Mouse (Mus musculus): Measurements from ENCODE around the gene Snrk.
"Not testable (repeated sequence)": the region's sequence is repeated elsewhere in the genome, so short reads cannot be mapped to it uniquely, and the experiment has no call there.

Snrk gene

GRCm38 (mm10) chr9:122143219-122143618 is 26.2 kb downstream of the Snrk start:
- DNase-seq (ENCODE audit: low read depth) = no peak

DNA sequence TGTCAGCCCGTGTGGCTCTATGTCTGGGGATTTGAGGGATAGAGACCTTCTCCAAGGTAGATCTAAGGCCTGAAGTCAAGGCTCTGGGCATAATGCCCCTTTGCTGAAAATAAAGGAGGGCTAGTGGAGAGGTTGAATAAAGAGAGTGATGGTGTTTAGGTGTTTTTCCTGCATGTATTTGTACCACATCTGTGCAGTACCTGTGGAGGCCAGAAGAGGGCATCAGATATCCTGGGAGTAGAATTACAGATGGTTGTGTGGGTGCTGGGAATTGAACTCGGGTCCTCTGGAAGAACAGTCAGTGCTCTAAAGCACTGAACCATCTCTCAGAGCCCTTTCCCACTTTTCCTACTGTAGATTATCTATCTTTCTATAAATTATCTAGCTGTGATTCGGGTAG is 27.7 kb downstream of the Snrk start:
- no peak for DNase-seq (ENCODE audit: low read depth)

DNA sequence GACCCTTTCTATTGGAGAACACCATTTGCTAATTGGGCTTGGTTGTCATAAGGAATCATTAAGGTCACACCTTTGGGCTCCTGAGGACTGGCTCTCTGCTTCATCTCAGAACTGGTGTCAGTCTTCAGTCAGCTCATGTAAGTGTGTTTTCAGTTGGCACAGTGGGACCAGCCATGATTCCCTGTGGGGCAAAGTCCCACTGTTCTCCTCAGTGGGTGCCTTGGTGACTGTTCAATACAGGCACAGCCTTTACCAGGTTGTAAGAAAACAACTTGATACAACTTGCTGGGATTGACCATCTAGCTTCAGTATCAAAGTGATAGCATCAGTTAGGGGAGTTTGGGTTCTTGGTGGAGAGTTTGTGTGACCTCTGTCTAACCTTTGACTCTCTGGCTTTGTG is 28.6 kb downstream of the Snrk start:
- DNase-seq (ENCODE audit: low read depth) = no peak

DNA sequence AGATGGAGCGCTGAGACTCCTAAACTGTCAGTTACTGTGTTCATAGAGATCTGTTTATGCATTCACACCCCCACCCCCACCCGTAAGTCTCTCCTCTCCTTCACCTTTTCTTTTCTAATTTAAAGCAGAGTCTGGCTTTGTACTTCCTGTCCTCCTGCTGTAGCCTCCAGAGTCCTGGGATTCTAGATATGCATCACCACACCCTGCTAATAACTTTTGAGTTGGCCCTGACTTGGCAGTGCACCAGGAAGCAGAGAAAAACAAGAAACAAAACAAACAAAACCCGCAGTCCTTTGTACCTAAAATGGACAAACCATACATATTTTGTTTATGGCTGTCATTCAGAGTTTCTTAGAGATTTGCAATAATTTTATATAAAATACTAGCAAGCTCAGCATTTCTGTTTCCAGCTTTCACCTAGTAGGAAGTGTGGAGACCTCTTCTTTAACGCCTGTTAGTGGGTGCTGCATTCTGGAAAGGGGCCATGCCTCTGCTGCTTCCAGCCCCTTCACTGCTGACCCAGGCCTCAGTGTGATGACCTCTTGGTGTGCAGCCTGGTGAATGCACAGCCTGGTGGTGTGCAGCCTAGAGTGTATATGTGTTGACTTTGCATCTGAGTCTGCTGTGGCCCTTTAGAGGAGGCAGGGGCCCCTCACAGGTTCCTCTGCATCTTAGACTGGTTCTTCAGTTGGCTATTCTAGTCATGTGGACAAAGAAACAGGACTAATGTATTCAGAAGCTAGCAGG is 29.2 kb downstream of the Snrk start:
- DNase-seq (ENCODE audit: low read depth) = no peak

DNA sequence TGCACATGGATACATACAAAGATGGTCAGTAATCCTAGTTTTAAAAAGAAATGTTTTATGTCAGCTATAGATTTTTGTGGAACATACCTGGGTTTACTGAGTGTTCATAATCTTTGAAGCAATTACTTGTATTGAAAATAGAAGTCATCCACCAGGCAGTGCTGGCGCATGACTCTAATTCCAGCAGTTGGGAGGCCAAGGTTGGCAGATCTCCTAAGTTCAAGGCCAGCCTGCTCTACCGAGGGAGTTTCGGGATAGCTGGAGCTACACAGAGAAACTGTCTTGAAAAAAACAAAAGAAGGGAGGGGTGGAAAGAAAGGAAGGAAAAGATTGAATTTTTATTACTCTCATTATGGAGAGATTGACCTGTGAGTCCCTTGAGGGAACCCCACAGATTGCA is 31.3 kb downstream of the Snrk start:
- no peak for DNase-seq (ENCODE audit: low read depth)

DNA sequence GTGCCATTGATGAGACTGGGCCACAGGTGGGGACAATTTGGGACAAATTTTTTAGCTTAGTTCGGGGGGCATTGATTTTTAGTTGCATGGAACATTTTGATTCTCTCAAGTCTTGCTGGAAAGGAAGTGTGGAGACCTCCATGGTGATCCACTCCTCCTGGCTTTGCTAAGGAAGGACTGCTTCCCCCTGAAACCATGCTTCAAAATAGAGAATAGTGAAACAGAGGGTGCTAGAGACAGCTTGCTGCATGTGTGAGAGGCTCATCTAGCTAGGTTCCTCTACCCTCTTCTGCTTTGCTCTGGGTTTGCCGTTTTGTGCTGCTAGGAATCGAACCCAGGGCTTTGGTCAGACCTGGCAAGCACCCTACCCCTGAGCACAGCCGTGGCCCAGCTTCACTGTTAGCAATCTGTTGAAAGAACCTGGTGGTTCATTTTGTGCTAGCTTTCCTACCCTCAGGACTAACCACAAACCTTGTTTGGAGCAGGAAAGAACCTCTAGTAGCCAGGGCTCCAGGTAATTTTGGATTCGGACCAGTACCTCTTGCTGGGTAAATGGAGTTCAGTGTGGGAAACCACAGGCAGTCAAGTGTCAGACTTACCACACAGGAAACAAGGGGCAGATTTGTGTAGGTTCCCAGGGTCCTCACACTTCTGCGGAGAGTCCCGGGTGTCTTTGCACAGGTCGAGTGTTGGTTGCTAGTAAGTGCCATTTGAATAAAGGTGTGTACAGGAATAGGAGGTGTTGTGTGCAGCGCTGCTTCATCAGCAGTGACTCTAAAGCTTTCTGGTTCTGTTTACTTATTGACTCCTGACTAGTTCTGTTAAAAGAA is 33.1 kb downstream of the Snrk start:
- DNase-seq (ENCODE audit: low read depth) = no peak

GRCm38 (mm10) chr9:122152063-122152462 is 35.0 kb downstream of the Snrk start:
- peak; percentile 25 for DNase-seq (ENCODE audit: low read depth)

GRCm38 (mm10) chr9:122152501-122152900 is 35.4 kb downstream of the Snrk start:
- no peak for DNase-seq (ENCODE audit: low read depth)

DNA sequence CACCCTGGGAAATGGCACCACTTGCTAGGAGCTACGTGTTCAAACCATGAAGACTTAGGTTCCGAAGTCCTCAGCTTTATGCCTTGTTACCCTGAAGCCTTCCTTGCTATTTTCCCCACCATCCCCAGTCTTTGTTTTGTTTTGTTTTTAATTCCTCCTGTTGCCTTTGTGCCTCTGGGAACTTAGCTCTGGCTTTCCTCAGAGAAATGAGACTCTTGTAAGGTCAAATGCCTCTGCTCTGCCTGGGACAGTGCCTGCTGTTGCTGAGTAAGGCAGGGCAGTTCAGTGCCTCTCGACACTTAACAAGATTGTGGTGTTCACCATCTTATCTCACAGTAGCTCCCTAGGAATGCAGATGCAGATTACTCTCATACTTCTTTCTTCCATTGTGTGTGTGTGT is 36.4 kb downstream of the Snrk start:
- DNase-seq (ENCODE audit: low read depth) = no peak

GRCm38 (mm10) chr9:122155193-122155592 is 38.1 kb downstream of the Snrk start:
- no peak for DNase-seq (ENCODE audit: low read depth)

- DNase-seq (ENCODE audit: low read depth) = no peak
Measured at GRCm38 (mm10) chr9:122156389-122157078, 39.5 kb downstream of the Snrk start.

- no peak for DNase-seq (ENCODE audit: low read depth)
Measured at GRCm38 (mm10) chr9:122157079-122157441, 40.0 kb downstream of the Snrk start.

DNA sequence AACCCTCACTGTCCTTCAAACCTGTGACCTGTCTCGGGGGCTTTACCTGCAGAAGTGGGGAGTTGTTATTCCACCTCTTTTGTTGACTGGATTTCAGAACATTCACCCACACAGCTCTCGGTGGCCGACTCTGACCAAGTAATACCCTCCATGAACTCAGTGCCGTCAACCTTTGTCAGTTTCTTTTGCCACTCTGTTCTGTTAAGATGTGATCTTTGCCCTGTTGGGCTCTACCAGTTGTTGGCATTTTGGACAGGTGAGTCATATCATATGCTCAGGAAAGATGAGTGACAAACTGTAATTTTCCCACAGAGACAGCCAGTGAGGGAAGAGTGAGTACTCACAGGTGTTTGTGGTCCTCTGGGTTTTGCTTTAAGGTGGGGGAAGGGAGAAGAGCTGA is 47.5 kb downstream of the Snrk start:
- DNase-seq (ENCODE audit: low read depth) = no peak

DNA sequence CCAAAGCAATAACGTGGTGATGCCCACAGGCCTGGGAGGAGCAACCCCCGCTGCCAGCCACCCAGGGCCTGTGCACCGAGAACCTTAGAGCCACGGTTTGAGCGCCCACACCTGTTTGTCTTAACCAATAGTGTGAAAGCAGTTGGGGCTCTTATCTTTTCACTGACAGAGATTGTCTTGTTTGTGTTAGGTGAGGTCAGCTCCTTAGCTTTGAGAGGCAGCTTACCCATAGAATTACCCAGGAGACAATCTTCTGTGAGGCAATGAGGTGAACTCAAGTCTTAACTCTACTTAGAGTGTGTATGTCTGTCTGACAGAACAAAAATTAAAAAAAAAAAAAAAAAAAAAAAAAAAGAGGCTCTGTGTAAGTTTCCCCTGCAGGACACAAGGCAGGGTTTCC is 50.7 kb downstream of the Snrk start:
- not testable (repeated sequence) for DNase-seq (ENCODE audit: low read depth)

DNA sequence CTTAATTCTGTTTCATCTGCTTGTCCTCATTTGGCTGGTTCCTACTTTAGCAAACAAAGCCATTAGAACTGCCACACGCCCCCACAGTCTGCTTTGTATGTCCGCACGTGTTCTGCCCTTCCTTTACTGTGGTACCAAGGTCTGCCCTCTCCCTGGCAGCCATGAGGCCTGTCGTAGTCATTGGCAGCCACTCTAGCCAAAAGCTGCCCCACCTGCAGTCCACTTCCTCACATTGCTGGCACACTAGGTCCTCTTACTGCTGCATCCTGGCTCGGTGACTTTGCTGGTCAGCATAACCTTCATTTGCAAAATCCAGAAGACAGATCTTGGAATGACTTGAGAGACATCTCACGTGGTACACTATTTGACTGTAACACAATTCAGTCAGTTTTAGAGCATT is 52.8 kb downstream of the Snrk start:
- DNase-seq (ENCODE audit: low read depth) = no peak

DNA sequence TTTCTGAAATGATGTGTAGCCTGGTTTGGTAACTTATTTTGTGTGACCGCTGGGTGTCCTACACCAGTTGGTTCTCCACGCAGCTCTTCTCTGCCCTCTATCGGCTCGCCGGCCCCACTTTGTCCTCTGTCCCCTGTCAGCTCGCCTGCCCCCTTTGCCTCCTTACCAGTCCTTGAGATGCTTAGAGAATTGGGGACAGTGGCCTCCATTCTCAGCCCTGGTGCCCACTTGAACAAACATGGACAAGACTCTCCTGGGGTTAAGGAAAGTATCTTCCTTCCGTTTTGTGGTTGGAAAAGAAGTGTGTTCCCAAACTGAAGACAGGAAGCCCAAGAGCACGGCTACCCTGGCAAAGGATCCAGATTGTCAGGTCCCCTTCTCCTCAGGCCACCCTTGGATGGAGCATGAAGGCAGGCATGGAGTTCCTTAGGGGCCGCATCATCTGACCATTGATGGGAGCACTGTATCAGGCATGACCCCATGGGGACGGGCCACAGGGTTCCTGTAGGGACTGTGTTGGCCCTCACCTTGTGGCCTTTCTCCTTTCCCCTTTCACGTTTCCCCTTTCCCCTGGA is 55.6 kb downstream of the Snrk start:
- DNase-seq (ENCODE audit: low read depth) = no peak

DNA sequence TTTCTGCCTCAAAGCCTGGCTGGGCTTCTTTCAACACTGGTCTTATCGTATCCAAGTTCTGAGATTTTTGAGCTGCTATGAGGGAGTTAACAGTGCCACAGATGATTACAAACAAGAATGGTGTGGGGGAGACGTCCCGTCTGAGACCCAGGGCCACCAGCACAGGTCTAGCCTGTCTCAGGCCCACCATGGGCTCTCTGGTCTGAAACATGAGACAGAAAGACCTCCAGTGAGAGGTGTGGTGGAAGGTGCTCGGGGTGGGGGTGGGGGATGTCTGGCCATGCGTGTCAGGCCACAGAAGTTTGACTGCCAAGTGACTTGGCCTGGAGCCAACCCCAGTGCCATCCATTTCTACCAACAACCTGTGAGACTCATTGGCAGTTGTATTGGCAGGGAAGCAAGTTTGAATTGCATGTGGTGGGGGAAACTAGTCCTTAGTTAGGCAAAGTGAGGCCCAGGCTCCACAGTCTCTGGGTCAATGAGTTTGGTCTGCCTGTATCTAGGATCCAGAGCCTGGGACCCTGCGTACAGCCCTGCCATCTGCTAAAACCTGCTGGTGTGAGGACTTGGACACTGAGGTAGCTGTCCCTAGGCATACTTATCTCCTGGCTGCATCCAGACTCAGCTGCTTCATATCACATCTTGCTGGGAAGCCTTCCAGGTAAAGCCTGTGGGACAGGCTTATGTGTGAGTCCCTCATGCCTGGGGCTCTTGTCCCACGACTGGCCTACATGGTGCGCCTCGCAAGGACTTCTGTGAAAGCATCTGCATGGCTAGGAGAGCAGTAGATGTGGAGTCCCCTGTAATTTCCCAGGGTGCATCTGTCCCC is 56.6 kb downstream of the Snrk start:
- DNase-seq (ENCODE audit: low read depth) = no peak

GRCm38 (mm10) chr9:122174723-122175122 is 57.7 kb downstream of the Snrk start:
- no peak for DNase-seq (ENCODE audit: low read depth)

DNA sequence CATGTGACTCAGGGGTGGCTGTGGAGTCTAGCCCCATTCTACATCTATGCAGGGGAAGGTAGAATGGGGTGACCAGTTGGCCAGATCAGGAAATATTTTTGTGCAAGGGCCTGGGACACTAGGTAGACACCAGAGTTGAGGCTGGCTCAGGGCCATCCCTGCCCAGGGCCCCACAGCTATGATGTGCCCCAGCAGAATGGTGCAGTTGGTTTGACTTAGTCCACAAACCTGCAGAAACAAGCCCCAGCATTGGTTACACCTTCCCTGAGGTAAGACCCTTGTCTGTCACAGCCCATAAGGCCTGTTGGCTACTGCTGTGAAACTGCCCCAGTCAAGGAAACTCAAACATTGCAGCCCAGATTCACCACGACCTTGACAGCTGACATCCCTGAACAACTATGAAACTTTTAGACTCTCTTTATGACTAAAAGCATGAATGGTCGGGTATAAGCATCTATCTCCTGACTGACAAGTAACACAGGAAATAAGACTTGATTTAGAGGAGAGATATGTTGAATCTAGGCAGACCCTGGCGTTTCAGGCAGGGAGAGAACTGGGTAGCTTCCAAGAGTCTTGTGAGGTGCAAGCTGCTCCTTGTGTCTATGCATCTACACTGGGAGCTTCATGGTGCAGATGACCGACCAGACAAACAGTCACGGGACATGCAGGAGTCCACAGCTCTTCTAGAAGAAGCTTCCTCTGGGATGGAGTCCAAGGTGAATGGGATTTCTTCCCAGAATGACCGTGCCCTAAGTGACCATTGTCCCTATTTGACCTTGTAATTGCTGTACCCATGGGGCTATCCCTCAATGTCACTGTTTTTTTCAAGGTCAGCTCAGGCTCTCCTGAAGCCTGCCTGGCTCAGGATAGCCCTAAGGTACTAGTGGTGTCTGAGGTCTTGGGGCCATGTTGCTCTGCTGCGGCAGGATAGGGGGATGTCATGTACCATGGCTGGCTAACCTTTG is 60.5 kb downstream of the Snrk start:
- no peak for DNase-seq (ENCODE audit: low read depth)

DNA sequence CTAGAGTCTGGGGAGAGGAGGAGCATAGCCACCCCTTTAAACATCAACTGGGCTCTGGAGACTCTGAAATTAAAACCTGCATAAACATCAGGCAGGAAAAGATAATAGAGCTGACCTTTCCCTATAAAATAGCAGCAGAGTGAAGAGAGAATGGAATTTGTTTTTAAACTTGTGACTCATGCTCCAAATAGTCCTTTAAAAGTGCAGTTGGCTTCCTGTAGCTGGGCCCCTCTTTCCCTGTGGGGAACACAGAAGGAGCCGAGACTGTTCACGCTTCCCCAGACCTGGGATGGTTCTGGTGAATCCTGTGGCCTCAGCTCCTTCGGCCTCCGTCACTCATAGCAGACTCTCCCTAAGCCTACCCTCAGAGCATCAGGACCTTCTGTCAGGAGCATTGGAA is 61.4 kb downstream of the Snrk start:
- no peak for DNase-seq (ENCODE audit: low read depth)

- peak; percentile 28 for DNase-seq (ENCODE audit: low read depth)
Measured at GRCm38 (mm10) chr9:122180105-122180504, 63.0 kb downstream of the Snrk start.
